Mouse (Mus musculus) frontal cortex, postnatal 25 days (tissue): Measurements from ENCODE around the gene Phf12.

ENCODE experiments used
- DNase-seq, 2 experiments: peaks; one replicate each; pipeline ENCODE4 v3.0.0; 2022; ENCODE audit warnings: low spot score in 2 of 2

Gene Phf12

DNA sequence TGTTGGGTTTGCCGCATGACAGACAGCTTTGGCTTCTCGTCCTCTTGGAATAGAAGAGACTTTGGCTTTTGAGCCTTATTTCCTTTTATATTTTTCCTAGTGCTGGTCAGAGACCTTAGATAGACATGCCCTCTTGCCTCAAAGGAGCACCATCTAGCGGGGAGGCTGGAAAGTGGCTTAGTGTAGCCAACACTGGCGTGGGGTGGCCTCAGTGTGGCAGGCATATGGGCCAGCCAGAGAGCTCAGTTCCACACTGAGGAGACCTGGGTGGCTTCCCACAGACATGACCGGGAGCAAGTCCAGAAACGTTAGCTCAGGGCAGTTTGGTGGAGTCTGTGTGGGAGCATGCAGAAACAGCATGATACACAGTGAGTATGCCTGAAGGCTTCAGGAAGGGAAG lies 11.8 kb upstream of the Phf12 start:
- peak in 1 of 2 experiments; percentile 2 for DNase-seq

DNA sequence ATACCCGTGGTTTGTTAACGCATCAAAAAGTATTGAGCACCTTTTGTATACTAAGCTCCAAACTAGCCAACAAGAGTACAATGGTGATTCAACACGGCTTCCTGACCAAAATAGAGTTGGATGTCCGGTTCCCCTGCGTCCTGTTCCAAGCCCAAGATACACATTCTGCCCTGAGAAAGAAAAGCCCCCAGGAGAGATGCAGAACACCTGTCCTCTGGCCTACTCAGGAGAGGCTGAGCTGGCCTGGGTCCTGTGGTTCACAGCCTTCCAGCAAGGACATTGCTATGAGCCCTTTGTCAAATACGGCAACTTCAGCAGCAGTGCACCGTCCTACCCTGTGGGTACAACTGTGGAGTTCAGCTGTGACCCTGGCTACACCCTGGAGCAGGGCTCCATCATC lies 9.0 kb upstream of the Phf12 start:
- DNase-seq = no peak

DNA sequence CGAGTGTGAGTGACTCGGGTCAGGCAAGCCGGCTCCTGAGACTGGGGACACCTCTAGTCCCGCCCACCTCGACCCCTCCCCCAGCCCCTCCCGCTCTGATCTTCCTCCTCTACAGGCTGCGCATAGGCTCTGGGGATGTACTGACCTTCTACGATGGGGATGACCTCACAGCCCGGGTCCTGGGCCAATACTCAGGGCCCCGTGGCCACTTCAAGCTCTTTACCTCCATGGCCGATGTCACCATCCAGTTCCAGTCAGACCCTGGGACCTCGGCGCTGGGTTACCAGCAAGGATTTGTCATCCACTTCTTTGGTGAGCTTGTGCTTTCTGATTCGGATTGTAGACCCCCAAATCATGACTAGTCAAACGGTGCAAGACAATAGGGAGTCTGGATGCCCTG lies 8.2 kb upstream of the Phf12 start:
- no peak for DNase-seq

DNA sequence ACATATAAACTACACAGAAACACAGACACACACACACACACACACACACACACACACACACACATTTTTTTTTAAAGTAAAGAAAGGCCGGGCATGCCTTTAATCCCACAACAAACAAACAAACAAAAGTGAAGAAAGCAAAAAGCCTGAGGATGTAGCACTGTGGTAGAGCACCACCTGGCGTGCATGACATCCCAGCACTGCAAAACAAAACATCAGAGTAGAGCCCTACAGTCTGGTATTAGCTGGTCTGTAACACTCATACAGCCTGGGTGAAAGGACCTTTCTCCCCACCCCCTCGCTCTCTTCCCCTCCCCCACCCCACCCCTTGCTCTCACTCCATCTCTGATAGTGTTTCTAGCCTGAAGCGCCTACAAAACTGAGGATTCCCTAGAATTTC lies 6.7 kb upstream of the Phf12 start:
- no peak for DNase-seq

DNA sequence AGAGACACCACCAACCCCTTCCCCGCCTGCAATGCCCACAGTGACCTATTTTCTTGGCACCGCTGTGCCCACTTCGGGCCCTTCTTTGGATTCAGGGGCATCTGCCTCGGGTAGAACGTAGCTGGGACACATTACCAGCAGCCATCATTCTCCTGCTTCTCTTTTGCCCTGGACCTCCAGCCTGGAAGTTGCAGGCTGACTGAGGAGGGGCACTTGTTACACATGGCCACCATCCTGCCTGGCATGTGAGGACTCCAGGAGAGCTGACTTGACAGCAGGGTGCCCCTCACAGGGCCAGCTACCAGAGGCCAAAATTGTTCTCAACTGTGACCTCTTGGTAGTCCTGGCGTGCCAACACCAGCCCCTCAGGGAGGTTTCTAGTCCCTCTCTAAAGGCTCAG lies 4.4 kb upstream of the Phf12 start:
- DNase-seq = no peak

DNA sequence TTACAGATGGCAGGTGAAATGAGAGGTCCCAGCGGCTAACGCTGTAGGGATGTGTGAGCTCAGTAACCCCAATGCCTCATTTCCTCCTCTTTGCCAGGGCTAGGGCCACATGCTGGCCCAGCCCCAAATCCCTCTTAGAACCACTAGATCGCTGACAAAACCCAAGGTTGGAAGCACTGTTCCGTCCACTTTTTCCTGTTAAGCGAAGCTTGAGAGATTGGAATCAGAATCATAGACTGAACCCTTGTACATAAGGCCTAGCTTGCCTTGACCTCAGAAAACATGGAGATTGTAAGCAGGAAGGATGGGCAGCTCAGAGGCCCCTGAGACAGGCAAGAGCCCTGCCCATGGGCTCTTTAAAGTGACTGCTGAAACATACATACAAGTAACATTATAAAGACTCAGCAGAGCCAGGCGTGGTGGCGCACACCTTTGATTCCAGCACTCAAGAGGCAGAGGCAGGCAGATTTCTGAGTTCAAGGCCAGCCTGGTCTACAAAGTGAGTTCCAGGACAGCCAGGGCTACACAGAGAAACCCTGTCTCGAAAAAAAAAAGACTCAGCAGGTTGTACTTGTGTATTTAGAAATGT lies 3.2 kb upstream of the Phf12 start:
- no peak for DNase-seq

DNA sequence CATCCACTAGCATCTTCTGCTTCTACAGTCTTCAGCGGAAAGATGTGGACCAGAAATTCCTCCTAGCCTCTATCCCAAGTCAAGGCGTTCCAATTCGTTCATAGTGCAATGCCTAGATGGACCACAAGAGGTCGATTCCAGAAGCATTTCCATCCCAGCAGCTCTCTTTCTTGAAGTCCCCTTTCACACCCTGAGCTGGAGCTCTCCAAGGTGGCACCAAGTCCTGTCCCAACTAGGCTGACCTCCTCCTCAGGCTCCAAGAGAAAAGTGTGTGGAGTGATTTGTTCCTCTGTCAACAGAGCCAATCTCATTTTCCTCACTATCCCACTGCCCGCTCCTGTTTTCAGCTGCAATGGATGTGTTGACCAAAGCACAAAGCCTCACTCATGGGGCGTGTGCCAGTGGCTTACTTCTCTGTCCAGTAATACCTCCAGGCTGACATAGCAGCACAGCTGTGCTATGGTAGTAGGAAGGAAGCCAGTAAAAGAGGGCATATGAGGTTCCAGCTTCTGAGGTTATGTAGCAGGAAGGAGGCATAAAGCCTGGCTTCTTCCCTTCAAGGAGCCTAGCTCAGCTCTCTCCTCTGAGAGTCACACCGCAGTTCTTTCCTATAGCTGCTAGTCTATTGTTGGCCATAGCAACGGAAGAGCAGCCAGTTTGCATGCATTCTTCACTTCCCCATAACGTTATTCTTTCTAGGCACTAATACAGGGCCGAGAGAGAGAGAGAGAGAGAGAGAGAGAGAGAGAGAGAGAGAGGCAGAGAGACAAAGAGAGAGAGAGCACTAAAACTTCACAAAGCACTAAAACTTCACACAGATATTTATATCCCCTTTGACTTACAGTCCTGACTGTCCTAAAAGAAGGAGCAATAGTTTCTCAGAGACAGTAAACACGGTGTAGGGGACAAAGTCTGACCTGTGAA lies 2.0 kb upstream of the Phf12 start:
- peak in 1 of 2 experiments; percentile 53 for DNase-seq

DNA sequence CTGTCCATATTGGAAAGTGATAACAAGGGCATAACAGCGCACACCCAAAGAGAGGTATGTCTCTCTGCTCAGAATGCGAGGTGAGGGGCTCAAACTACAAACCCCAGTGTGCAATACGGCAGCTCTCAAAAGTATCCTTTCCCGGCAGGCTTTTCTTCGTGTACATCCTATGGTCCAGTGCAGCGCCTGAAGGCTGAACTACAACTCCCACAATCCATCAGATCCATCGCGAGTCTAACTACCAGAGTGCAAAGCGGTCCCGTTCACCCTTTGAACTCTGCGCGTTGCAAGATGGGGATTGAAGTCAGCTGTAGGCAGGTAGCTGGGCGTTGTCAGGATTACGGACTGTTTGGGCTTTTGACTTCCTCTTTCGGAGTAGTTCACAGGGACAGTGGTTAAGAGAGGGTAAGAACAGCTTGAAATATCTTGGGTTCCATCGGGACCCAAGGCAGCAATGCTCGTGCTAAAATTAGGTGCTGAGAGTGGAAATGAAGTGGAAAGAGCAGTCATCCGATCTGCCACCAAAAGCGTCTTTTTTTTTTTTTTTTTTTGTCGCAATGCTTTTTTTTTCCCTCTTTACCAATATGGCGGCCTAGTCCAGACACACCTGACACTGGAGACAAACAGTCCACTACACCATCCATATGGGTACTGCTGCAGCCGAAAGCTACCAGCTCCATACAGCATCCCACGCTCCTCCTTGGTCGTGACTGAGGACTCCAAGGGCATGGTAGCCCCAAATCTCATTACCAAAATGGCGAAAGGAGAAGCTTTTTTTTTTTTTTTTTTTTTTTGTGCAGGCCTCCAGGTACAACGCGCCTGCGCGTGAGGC lies 729 bp upstream of the Phf12 start:
- DNase-seq = peak; percentile 83 to 93

DNA sequence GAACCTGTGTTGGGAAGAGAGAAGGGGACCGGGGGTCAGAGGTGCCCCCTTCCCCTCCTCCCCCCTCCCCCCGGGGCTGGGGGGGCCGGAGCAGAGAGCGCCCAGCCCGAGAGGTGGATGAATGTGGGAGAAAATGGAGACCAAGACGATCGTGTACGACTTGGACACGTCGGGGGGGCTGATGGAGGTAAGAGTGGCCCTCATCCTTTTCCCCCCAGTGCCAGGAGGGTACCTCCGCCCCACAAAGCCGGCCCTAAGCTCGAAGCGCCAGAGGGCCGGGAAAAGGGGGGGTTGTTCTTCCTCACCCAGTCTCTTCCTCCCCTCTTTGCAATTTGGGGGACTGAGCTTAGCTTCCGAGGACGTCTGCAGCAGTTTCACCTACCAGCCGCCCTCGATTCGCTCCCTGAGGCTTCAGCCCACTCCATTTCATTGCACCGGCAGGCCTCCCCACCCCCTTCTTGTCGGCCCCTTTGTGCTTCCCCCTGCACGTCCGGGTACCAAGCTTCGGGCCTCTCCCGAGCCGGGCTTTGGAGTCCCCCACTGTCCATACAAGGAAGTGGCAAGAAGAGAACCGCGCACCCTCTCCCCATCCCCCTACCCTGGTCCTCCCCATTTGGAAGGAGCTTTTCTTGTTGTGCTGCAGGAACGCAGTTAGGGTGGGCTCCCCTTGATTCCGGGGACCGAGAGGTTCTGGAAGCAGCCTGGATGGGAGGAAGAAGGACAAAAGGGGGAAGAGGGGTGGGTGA lies 810 bp downstream of the Phf12 start:
- peak in 1 of 2 experiments; percentile 52 for DNase-seq

DNA sequence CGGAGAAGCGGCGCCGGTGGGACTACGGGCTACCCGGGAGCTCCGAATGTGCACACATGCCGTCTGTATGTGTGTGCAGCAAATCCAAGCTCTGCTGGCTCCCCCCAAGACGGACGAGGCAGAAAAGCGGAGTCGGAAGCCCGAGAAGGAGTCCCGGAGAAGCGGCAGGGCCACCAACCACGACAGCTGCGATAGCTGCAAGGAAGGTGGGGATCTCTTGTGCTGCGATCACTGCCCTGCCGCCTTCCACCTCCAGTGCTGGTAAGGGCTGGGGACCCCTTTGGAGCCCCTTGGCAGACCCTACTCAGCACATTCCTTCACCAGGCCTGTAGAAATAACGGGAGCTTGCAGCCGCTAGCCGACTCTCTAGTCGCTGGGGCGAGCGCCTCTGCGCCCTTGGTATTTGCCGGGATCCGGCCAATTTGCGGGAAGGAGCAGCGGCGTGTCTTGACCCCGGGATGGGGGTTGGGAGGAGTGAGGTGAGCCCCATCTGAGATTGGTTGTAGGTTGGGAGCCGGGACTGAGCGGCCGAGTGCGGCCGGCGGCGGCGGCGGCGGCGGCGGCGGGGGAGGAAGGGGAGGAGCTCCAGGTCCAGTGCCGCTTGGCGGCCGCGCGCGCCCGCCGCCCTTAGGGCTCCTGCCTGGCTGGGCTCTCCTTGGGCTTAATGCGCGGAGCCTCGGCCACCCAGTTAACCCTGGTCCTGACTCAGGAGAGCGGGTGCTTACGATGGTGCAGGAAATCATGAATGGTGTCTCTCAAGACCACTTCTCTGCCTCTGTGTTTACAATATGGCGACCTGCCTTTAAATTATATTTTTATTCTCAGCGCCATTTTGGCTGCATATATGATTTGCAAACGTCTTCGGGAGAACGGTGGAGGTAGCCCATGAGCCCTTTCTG lies 1.6 kb downstream of the Phf12 start:
- peak in 1 of 2 experiments; percentile 54 for DNase-seq

DNA sequence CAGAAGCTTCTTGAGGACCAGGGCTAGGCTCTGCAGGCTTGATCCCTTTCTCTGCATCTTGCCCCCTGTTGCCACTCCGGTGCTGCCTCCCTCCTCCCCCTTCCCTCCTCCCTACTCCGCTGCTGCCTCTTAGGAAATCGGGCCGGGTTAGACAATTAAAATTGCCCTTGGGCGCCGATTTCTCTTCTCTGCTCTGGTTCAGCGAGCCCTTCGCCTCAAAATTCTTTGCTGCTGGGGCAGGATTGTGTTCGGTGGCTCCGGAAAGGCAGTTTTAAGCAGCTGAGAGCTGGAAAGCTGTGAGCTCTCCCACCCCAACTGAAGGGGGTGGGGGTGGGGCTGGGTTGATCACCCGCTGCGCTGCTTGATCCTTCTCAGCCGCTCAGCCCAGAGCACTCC lies 2.3 kb downstream of the Phf12 start:
- peak; percentile 34 to 44 for DNase-seq

DNA sequence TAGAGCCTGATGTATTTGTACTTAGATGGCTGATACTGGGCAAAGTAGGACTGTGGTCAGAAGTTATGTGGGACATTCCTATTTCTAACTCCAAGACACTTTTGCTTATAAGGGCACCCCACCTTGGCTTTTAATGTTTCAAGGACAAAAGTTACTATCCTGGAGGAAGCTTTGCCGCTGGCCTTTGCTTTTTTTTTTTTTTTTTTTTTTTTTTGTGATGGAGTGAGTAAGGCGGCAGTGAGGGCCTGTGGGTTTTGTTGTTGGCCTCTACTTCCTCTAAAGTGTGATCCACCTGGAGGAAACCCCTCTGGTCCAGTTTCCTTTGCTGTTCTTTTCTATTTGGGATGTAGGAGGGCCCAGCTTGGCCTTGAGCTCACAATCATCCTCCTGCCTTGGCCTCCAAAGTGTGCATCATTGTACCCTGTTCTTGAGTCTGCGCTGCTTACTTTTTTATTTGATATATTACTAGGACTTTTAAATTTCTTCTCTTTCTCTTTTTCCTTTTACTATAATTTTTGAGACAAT lies 3.0 kb downstream of the Phf12 start:
- DNase-seq = no peak

DNA sequence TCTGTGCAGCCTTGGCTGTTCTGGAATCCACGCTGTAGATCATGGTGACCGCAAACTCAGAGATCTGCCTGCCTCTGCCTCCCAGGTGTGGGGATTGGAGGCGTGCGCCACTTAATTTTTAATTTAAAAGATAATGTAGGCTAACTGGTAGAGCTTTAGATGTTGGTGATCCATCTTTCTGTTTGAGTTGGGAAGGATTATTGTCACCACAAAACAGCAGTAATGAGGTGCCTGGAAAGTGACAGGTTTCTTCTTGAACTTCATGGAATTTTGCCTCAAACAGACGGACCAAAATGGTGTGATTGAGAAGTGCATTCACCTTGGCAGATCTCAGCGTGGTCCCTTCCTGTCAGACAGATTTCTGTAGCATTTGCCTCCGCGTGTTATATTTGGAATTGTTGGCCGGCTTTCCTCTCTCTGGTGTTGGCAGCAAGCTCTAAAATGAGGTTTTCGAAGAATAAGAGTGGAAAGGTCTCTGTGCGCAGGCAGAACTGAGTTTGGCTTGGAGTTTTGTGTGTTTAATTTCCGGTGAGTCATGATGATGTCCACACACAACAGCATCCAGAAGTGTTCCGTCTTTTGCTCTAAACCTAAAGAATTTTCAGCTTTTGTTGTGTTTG lies 6.6 kb downstream of the Phf12 start:
- no peak for DNase-seq

DNA sequence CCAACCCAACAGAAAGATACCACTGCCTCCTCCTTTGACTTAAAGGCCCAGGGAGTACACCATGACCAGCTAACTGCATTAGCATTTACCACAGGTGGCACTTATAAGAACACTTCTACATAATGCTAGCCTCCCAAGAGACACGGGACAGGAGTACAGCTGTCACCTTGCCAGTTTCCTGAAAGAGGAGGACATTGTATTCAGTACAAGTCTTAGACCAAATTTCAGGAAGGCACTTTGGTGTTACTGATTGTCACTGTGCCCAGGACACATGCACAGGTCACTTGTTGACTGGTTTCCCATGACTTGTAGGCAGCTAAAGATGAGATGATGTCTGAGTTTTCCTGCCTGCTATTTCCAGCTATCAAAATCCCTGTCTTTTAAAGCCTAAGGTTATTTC lies 13.0 kb downstream of the Phf12 start:
- DNase-seq = no peak

DNA sequence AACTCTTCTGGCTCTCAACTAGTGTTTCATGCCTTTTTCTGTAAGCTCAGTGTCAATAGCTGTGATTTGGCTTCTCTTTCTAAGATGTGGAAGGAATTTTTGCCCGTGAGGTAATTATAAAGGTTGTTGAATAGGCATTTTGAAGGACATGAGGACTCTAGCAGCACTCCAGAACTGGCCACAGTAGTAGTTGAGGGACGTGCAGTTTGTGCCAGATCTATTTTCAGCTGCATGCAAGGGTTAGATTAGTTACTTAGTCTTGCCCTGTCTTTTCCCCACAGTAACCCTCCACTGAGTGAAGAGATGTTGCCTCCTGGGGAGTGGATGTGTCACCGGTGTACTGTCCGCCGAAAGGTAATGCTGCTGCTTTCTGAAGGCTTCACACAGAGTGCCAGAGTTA lies 23.9 kb downstream of the Phf12 start:
- DNase-seq = no peak

DNA sequence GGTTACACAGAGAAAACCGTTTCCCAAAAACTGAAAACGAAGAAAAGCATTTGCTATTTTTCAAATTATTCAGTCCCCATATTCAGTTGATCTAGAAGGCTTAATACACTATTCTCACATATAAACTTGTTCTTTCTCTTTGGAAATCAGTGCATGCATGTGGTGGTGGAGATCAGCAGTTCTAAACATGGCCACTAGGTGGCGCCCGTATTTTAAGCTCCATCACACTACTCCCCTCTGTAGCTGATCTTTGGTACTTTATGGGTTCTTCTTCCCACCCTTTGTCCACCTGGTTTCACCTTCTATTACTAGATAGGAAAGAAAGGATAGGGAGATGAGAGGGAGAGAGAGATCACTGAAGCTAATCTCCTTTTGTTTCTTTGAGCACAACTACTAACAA lies 37.1 kb downstream of the Phf12 start:
- peak; percentile 62 to 63 for DNase-seq

DNA sequence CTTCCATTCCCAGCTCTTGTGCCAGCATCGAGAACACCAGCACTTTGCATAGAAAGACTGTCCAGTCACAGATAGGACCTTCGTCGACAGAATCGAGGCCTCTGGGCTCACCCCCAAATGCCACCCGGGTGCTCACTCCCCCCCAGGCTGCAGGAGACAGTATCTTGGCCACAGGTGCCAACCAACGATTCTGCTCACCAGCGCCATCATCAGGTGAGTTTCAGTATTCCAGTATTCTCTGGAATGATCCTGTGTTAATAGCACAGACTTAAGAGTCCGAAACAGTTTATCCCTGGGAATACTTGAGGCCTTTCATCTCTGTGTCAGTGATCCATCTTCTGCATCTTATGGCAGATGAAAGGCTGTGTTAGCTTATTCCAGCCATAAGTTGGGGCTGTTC lies 41.1 kb downstream of the Phf12 start:
- no peak for DNase-seq

DNA sequence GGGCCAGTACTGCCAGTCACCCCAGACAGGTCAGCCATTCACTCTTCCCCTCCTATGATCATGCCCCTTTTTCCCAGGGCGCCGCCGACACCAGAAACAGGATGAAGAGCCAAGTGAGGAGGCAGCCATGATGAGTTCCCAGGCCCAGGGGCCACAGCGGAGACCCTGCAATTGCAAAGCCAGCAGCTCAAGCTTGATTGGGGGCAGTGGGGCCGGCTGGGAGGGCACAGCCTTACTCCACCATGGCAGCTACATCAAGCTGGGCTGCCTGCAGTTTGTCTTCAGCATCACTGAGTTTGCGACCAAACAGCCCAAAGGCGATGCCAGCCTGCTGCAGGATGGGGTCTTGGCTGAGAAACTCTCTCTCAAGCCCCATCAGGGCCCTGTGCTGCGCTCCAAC lies 46.7 kb downstream of the Phf12 start:
- DNase-seq = no peak

DNA sequence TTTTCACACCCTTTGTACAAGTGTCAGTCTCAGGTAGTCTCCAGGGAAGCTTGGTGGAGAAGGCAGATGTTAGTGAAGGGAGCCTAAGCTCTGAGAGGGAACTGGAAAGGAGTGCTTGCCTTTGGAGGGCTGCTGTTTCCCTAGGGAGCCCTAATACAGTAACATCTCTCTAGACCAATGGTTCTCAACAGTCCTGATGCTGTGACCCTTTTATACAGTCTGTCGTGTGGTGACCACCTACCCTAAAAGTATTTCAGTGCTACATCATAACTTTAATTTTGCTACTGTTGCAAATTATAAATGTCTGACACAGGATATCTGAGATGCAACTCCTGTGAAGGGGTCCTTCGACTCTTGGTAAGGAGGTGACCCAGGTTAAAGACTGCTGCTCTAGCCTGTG lies 48.0 kb downstream of the Phf12 start:
- no peak for DNase-seq

DNA sequence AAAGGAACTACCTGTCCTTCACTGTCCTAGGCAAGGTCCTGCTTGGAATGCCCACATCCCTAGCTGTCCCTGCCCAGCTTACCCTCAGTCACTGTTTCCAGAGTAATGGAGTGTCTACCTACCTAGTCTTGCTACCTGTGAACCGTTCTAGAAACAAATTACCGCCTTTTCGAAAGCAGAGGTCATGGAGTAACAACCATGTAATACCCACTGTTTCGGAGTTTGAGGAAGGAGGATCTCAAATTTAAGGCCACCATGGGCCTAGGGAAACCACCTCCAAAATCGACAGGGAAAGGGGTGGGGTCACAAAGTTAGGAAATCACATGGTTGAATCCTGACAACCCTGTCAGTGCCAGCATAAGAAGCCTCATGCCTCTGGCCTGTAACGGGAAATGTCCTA lies 48.8 kb downstream of the Phf12 start:
- no peak for DNase-seq
